Mouse (Mus musculus): Measurements from ENCODE around the gene Samd3.

DNA sequence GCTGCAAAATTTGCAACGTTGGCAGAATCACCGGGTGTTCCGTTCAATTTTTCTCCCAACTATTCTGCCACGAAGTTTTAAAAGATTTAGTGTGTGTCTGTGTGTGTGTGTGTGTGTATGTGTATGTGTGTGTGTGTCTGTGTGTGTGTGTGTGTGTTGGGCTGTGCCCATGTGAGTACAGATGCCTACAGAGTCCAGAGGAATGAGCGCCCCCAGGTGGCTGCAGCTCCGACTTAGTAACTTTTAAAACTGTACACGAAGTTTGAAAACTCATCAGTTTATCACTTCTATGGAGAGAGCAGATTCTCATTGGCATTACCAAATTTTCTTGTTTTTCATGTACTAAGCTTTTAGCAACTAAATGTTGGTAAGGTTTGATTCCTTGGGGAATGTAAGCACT, 68.1 kb downstream of the Samd3 start:
- TF ChIP-seq CTCF (IDR thresholded peaks at IDR 0.05; ENCODE audit: insufficient read depth, low read depth, low read length) (no peak), POLR2A (IDR thresholded peaks at IDR 0.05; ENCODE audit: insufficient read depth, low read depth, low read length) (no peak)

Measured in olfactory bulb, adult 2 months (tissue).